Mouse (Mus musculus) hindbrain, postnatal 0 days (tissue): ENCODE data around the gene Megf6. TPM values are rescaled to one million over a fixed set of nuclear protein-coding genes. Genes with fewer than 3 reads are reported as not detected.

Source experiments
- ATAC-seq: fragments of 200-750 bp; cut with Nextera tagmentation; 2 replicates; pipeline ENCODE4 v1.8.0; 2017; ENCODE audit warnings: mild to moderate bottlenecking, moderate TSS enrichment, moderate library complexity
- DNase-seq: peaks from one replicate; pipeline ENCODE4 v3.0.0-alpha.2; 2015; ENCODE audit warnings: low spot score
- H3K27ac ChIP-seq: fragments of 300-500 bp; sonication (generic); 2 replicates; pipeline ENCODE4 v1.5.1; 2014; ENCODE audit warnings: mild to moderate bottlenecking
- H3K27me3 ChIP-seq: fragments of 300-500 bp; sonication (generic); 2 replicates; pipeline ENCODE4 v1.6.1; 2014; ENCODE audit warnings: low read length, mixed read lengths; ENCODE audit not compliant: insufficient read depth
- H3K36me3 ChIP-seq: fragments of 300-500 bp; sonication (generic); 2 replicates; pipeline ENCODE4 v1.6.1; 2014; ENCODE audit warnings: low read length, mixed read lengths; ENCODE audit not compliant: insufficient read depth
- H3K4me1 ChIP-seq: fragments of 300-500 bp; sonication (generic); 2 replicates; pipeline ENCODE4 v1.6.1; 2014; ENCODE audit warnings: antibody characterized with exemption, low read length, mixed read lengths; ENCODE audit not compliant: insufficient read depth
- H3K4me2 ChIP-seq: fragments of 300-500 bp; sonication (generic); 2 replicates; pipeline ENCODE4 v1.6.1; 2014; ENCODE audit warnings: low read depth, mild to moderate bottlenecking, low read length, moderate library complexity, mixed read lengths
- H3K4me3 ChIP-seq: fragments of 300-500 bp; sonication (generic); 2 replicates; pipeline ENCODE4 v1.5.1; 2014; ENCODE audit warnings: low read length
- H3K9ac ChIP-seq: fragments of 300-500 bp; sonication (generic); replicated peaks from 2 replicates; pipeline ENCODE4 v1.6.1; 2014; ENCODE audit warnings: mild to moderate bottlenecking, low read length, moderate library complexity, mixed read lengths
- H3K9me3 ChIP-seq: fragments of 300-500 bp; sonication (generic); 2 replicates; pipeline ENCODE4 v1.6.1; 2016; ENCODE audit warnings: low read length, mixed read lengths
- CTCF ChIP-seq: IDR thresholded peaks from 2 replicates; pipeline ENCODE4 v1.5.1; 2016; ENCODE audit warnings: antibody characterized with exemption, control low read depth, low read depth
- WGBS: fragments of 180-500 bp; shearing (Covaris S2); extraction: QIAGEN DNeasy Blood & Tissue Kit; methylation state at CpG from one replicate; pipeline ENCODE4 v1.1.7; 2014; 5-methylcytosine and 5-hydroxymethylcytosine counted together
- polyA plus RNA-seq: library from polyadenylated mRNA; unstranded; fragments of >200 nt; fragmentation: Nextera tagmentation; extraction: Ambion mirVana; gene quantifications from 2 replicates; pipeline ENCODE4 v1.2.1, GENCODE M21; 2015
- total RNA-seq: library from RNA; depleted of rRNA; stranded (reverse); fragments of >200 nt; gene quantifications from 2 replicates; pipeline ENCODE4 v1.2.3, GENCODE M21; 2014

Megf6 gene
- total and polyA plus RNA-seq, 2 experiments from 2014 or later: 7.0 to 40.5 TPM

- Histone ChIP-seq H3K27ac (no peak overlapping the region), H3K4me2 (no peak overlapping the region), H3K9ac (no peak overlapping the region), H3K9me3 (no peaks in the 10 kb centered on the region), H3K4me1 (no peaks in the 10 kb centered on the region), H3K36me3 (no peaks in the 10 kb centered on the region), H3K27me3 (no peaks in the 10 kb centered on the region), H3K4me3 (no peak overlapping the region)
- DNase-seq: no peak
- 65% methylated on average over 5 of the region's 5 CpGs for WGBS
- ATAC-seq: no peak
- TF ChIP-seq CTCF: no peak
Observed at GRCm38 (mm10) chr4:154185001-154185400, 14.5 kb downstream of the Megf6 start.

GRCm38 (mm10) chr4:154186002-154186537 is 15.5 kb downstream of the Megf6 start:
- no peak overlapping the region for H3K27ac ChIP-seq
- no peak overlapping the region for H3K9ac ChIP-seq
- no peak overlapping the region for H3K4me3 ChIP-seq
- H3K4me2 ChIP-seq: no peak overlapping the region
- 84% methylated on average over 11 of the region's 11 CpGs for WGBS
- no peaks in the 10 kb centered on the region for H3K9me3 ChIP-seq
- no peaks in the 10 kb centered on the region for H3K27me3 ChIP-seq
- no peaks in the 10 kb centered on the region for H3K36me3 ChIP-seq
- DNase-seq: no peak
- no peak for ATAC-seq
- TF ChIP-seq CTCF: no peak
- H3K4me1 ChIP-seq: no peaks in the 10 kb centered on the region

GRCm38 (mm10) chr4:154188948-154189347 is 18.4 kb downstream of the Megf6 start:
- no peak overlapping the region for H3K4me2 ChIP-seq
- H3K4me1 ChIP-seq: no peaks in the 10 kb centered on the region
- no peaks in the 10 kb centered on the region for H3K27me3 ChIP-seq
- H3K27ac ChIP-seq: no peak overlapping the region
- no peak overlapping the region for H3K9ac ChIP-seq
- H3K9me3 ChIP-seq: no peaks in the 10 kb centered on the region
- ATAC-seq (no peak), DNase-seq (no peak)
- WGBS: 78% methylated on average over 8 of the region's 8 CpGs
- no peaks in the 10 kb centered on the region for H3K36me3 ChIP-seq
- H3K4me3 ChIP-seq: no peak overlapping the region
- TF ChIP-seq CTCF: no peak

DNA sequence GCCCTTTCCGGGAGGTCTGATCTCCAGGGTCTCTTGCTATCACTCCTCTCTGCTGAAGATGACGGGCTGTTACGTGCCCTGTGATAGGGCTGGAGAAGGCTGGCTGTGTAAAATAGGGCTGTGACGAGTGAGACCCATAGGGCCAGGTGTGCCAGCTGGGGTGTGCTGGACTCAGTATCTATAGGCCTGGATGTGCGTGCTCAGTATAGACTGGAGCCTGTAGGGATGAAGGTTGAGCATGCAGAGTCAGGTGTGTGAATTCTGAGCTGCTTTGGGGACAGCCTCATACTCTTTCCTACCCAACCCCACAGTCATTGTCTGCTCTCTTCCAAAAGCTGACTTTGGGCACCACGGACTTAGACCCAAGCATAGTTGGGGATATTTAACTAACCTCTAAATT is 27.4 kb downstream of the Megf6 start:
- 51% methylated on average over 6 of the region's 6 CpGs for WGBS
- no peaks in the 10 kb centered on the region for H3K36me3 ChIP-seq

GRCm38 (mm10) chr4:154198377-154198961 is 27.9 kb downstream of the Megf6 start:
- Histone ChIP-seq H3K36me3 (no peaks in the 10 kb centered on the region), H3K9ac (no peak overlapping the region), H3K9me3 (0 out of 2 replicates have a peak, but pooled peaks cover 3% of the 10 kb centered on the region), H3K27ac (no peak overlapping the region; the same call in 1 of the 2 replicates), H3K4me3 (no peak overlapping the region), H3K4me2 (no peak overlapping the region), H3K27me3 (no peaks in the 10 kb centered on the region), H3K4me1 (0 out of 2 replicates have a peak, but pooled peaks cover 5% of the 10 kb centered on the region)
- whole genome bisulfite sequencing: 19% methylated on average over 7 of the region's 7 CpGs
- peak; percentile 44; the same call in 1 of the 2 replicates for ATAC-seq
- TF ChIP-seq CTCF: no peak
- peak; percentile 34 for DNase-seq

More for the DNA sequence above, 27.4 kb downstream of the Megf6 start:
- H3K4me2 ChIP-seq: no peak overlapping the region
- no peak overlapping the region for H3K9ac ChIP-seq
- H3K27me3 ChIP-seq: no peaks in the 10 kb centered on the region
- 0 out of 2 replicates have a peak, but pooled peaks cover 5% of the 10 kb centered on the region for H3K4me1 ChIP-seq
- ATAC-seq: no peak
- H3K4me3 ChIP-seq: no peak overlapping the region
- H3K9me3 ChIP-seq: 0 out of 2 replicates have a peak, but pooled peaks cover 3% of the 10 kb centered on the region
- no peak for DNase-seq
- no peak for TF ChIP-seq CTCF
- no peak overlapping the region for H3K27ac ChIP-seq

- H3K4me1 ChIP-seq: 0 out of 2 replicates have a peak, but pooled peaks cover 10% of the 10 kb centered on the region
- DNase-seq: no peak
- H3K9ac ChIP-seq: no peak overlapping the region
- WGBS: 59% methylated on average over 5 of the region's 5 CpGs
- no peak for TF ChIP-seq CTCF
- H3K27ac ChIP-seq: no peak overlapping the region
- H3K36me3 ChIP-seq: no peaks in the 10 kb centered on the region
- no peak overlapping the region for H3K4me3 ChIP-seq
- H3K9me3 ChIP-seq: no peaks in the 10 kb centered on the region
- no peaks in the 10 kb centered on the region for H3K27me3 ChIP-seq
- ATAC-seq: no peak
- no peak overlapping the region for H3K4me2 ChIP-seq
Observed at GRCm38 (mm10) chr4:154201511-154201910, 31.0 kb downstream of the Megf6 start.

GRCm38 (mm10) chr4:154204532-154204931 is 34.0 kb downstream of the Megf6 start:
- H3K27me3 ChIP-seq: no peaks in the 10 kb centered on the region
- TF ChIP-seq CTCF: no peak
- WGBS: 71% methylated on average over 7 of the region's 7 CpGs
- no peak overlapping the region for H3K27ac ChIP-seq
- no peak overlapping the region for H3K4me3 ChIP-seq
- no peaks in the 10 kb centered on the region for H3K36me3 ChIP-seq
- no peaks in the 10 kb centered on the region for H3K9me3 ChIP-seq
- no peak for ATAC-seq
- DNase-seq: peak; percentile 21
- no peak overlapping the region for H3K4me2 ChIP-seq
- H3K9ac ChIP-seq: no peak overlapping the region
- 0 out of 2 replicates have a peak, but pooled peaks cover 4% of the 10 kb centered on the region for H3K4me1 ChIP-seq
